Mouse (Mus musculus): ENCODE results near the gene Ttc13. TPM values are rescaled to one million over a fixed set of nuclear protein-coding genes. Genes with fewer than 3 reads are reported as not detected.

Ttc13 gene
- polyA plus RNA-seq, 1 experiment from 2014 or later: 18.3 TPM

- Histone ChIP-seq H3K4me1 (replicated peaks) (no peaks in the 10 kb centered on the region; the same call in 1 of the 2 replicates), H3K27me3 (no peaks in the 10 kb centered on the region), H3K9ac (no peak overlapping the region), H3K27ac (replicated peaks) (no peak overlapping the region), H3K36me3 (replicated peaks) (peaks cover 11% of the 10 kb centered on the region), H3K4me2 (no peak overlapping the region), H3K4me3 (replicated peaks) (no peak overlapping the region), H3K9me3 (replicated peaks) (no peaks in the 10 kb centered on the region)
- no peak for ATAC-seq (ENCODE audit: insufficient read depth)
- WGBS (ENCODE audit: insufficient replicate concordance): 39% methylated on average over 7 of the region's 7 CpGs
These were observed 89.8 kb downstream of the Ttc13 start for GRCm38 (mm10) chr8:124631966-124632365.

- Histone ChIP-seq H3K27me3 (no peaks in the 10 kb centered on the region), H3K4me2 (no peak overlapping the region), H3K9me3 (replicated peaks) (no peaks in the 10 kb centered on the region), H3K9ac (no peak overlapping the region), H3K4me3 (replicated peaks) (no peak overlapping the region), H3K27ac (replicated peaks) (no peak overlapping the region), H3K36me3 (replicated peaks) (0 out of 2 replicates have a peak, but pooled peaks cover 3% of the 10 kb centered on the region), H3K4me1 (replicated peaks) (no peaks in the 10 kb centered on the region; the same call in 1 of the 2 replicates)
- ATAC-seq (ENCODE audit: insufficient read depth): no peak
- WGBS (ENCODE audit: insufficient replicate concordance): 51% methylated on average over 4 of the region's 4 CpGs
These were observed 90.9 kb downstream of the Ttc13 start for GRCm38 (mm10) chr8:124630891-124631290.

GRCm38 (mm10) chr8:124630489-124630888 lies 91.3 kb downstream of the Ttc13 start:
- no peak for ATAC-seq (ENCODE audit: insufficient read depth)
- H3K4me3 ChIP-seq (replicated peaks): no peak overlapping the region
- no peak overlapping the region for H3K9ac ChIP-seq
- H3K36me3 ChIP-seq (replicated peaks): no peaks in the 10 kb centered on the region
- no peaks in the 10 kb centered on the region for H3K27me3 ChIP-seq
- no peak overlapping the region for H3K4me2 ChIP-seq
- H3K9me3 ChIP-seq (replicated peaks): no peaks in the 10 kb centered on the region
- no peak overlapping the region for H3K27ac ChIP-seq (replicated peaks)
- no peaks in the 10 kb centered on the region; the same call in 1 of the 2 replicates for H3K4me1 ChIP-seq (replicated peaks)
- WGBS (ENCODE audit: insufficient replicate concordance): 60% methylated on average over 6 of the region's 6 CpGs

GRCm38 (mm10) chr8:124626251-124626650 lies 95.5 kb downstream of the Ttc13 start:
- Histone ChIP-seq H3K36me3 (replicated peaks) (no peaks in the 10 kb centered on the region), H3K9ac (no peak overlapping the region), H3K27me3 (no peaks in the 10 kb centered on the region), H3K4me3 (replicated peaks) (no peak overlapping the region), H3K4me2 (no peak overlapping the region), H3K27ac (replicated peaks) (no peak overlapping the region), H3K4me1 (replicated peaks) (no peaks in the 10 kb centered on the region), H3K9me3 (replicated peaks) (no peaks in the 10 kb centered on the region)
- 63% methylated on average over 9 of the region's 9 CpGs for WGBS (ENCODE audit: insufficient replicate concordance)
- no peak for ATAC-seq (ENCODE audit: insufficient read depth)

Other genes with a start within 250 kb of the Ttc13 start
- gene Cog2, start 201.2 kb downstream of the Ttc13 start, polyA plus RNA-seq (2015; fragmentation: Nextera tagmentation; extraction: Ambion mirVana): 16.2 and 16.5 TPM in 2 replicates
- gene Agt, start 152.3 kb downstream of the Ttc13 start, polyA plus RNA-seq (2015; fragmentation: Nextera tagmentation; extraction: Ambion mirVana): 183 and 228 TPM in 2 replicates
- 0.03 TPM in 1 of 2 replicates, not detected in the other for gene Capn9, start 145.9 kb downstream of the Ttc13 start, polyA plus RNA-seq (2015; fragmentation: Nextera tagmentation; extraction: Ambion mirVana)
- gene 2310022B05Rik, start 58.6 kb downstream of the Ttc13 start, polyA plus RNA-seq (2015; fragmentation: Nextera tagmentation; extraction: Ambion mirVana): 5.5 and 6.5 TPM in 2 replicates
- gene Arv1, start 156 bp upstream of the Ttc13 start, polyA plus RNA-seq (2015; fragmentation: Nextera tagmentation; extraction: Ambion mirVana): 4.9 and 5.3 TPM in 2 replicates
- gene Fam89a, start 29.8 kb upstream of the Ttc13 start, polyA plus RNA-seq (2015; fragmentation: Nextera tagmentation; extraction: Ambion mirVana): 2.7 and 3.1 TPM in 2 replicates
- gene Trim67, start 71.1 kb upstream of the Ttc13 start, polyA plus RNA-seq (2015; fragmentation: Nextera tagmentation; extraction: Ambion mirVana): 0.01 and 0.02 TPM in 2 replicates
- 35.6 and 42.2 TPM in 2 replicates for gene Gnpat, start 141.1 kb upstream of the Ttc13 start, polyA plus RNA-seq (2015; fragmentation: Nextera tagmentation; extraction: Ambion mirVana)
- 15.9 and 17.3 TPM in 2 replicates for gene 2810004N23Rik, start 141.1 kb upstream of the Ttc13 start, polyA plus RNA-seq (2015; fragmentation: Nextera tagmentation; extraction: Ambion mirVana)
- gene Exoc8, start 175.7 kb upstream of the Ttc13 start, polyA plus RNA-seq (2015; fragmentation: Nextera tagmentation; extraction: Ambion mirVana): 3.7 and 3.8 TPM in 2 replicates
- gene Sprtn, start 175.9 kb upstream of the Ttc13 start, polyA plus RNA-seq (2015; fragmentation: Nextera tagmentation; extraction: Ambion mirVana): 6.1 and 6.4 TPM in 2 replicates
- gene Egln1, start 227.3 kb upstream of the Ttc13 start, polyA plus RNA-seq (2015; fragmentation: Nextera tagmentation; extraction: Ambion mirVana): 3.5 and 4.5 TPM in 2 replicates